Mouse (Mus musculus) liver, adult 2 months (tissue): Measurements from ENCODE around the gene Rmnd5b. TPM values are rescaled to one million over a fixed set of nuclear protein-coding genes. Genes with fewer than 3 reads are reported as not detected.
A peak's percentile ranks its signal among the peaks of the same experiment; 100 is the strongest.

Experiments used
- DNase-seq: peaks from one replicate; pipeline ENCODE4 v3.0.0-alpha.2; 2011; ENCODE audit warnings: low read depth, low spot score; ENCODE audit errors: extremely low read depth
- H3K27ac ChIP-seq: fragments of 200-500 bp; replicated peaks from 2 replicates; pipeline ENCODE4 v1.5.1; 2012; ENCODE audit warnings: low read depth, mild to moderate bottlenecking, control low read depth, inconsistent platforms, low read length; ENCODE audit not compliant: insufficient read depth
- H3K27me3 ChIP-seq: fragments of 200-500 bp; 2 replicates; pipeline ENCODE4 v1.6.1; 2012; ENCODE audit warnings: mild to moderate bottlenecking, moderate library complexity, low read length, inconsistent platforms; ENCODE audit not compliant: control insufficient read depth, insufficient read depth
- H3K36me3 ChIP-seq: fragments of 200-500 bp; 2 replicates; pipeline ENCODE4 v1.6.1; 2012; ENCODE audit warnings: low read length, inconsistent platforms; ENCODE audit not compliant: control insufficient read depth, insufficient read depth
- H3K4me1 ChIP-seq: fragments of 200-500 bp; 2 replicates; pipeline ENCODE4 v1.6.1; 2011; ENCODE audit warnings: low read length; ENCODE audit not compliant: control insufficient read depth, insufficient read depth
- H3K4me3 ChIP-seq: fragments of 200-500 bp; 2 replicates; pipeline ENCODE4 v1.5.1; 2011; ENCODE audit warnings: low read depth, mild to moderate bottlenecking, control low read depth, low read length, moderate library complexity; ENCODE audit not compliant: insufficient read depth
- H3K79me2 ChIP-seq: fragments of 200-500 bp; 2 replicates; pipeline ENCODE4 v1.6.1; 2012; ENCODE audit warnings: inconsistent platforms, mild to moderate bottlenecking, low read length, moderate library complexity; ENCODE audit not compliant: control insufficient read depth, insufficient read depth
- H3K9ac ChIP-seq: fragments of 200-500 bp; 2 replicates; pipeline ENCODE4 v1.6.1; 2012; ENCODE audit warnings: low read depth, mild to moderate bottlenecking, control low read depth, inconsistent platforms, low read length
- CTCF ChIP-seq: fragments of 200-500 bp; IDR thresholded peaks from 2 replicates; pipeline ENCODE4 v1.5.1; 2011; ENCODE audit warnings: low read depth, low read length, control low read depth
- POLR2A ChIP-seq: fragments of 200-500 bp; IDR thresholded peaks from 2 replicates; pipeline ENCODE4 v1.6.1; 2011; ENCODE audit warnings: low read length, control low read depth; ENCODE audit not compliant: insufficient read depth; ENCODE audit errors: extremely low read depth
- WGBS: fragments of 180-500 bp; shearing (Covaris S2); methylation state at CpG from one replicate; pipeline ENCODE4 v1.1.7; 2018; 5-methylcytosine and 5-hydroxymethylcytosine counted together
- polyA plus RNA-seq: library from polyadenylated mRNA; depleted of rRNA; stranded (reverse); fragments of >200 nt; gene quantifications from 2 replicates; pipeline ENCODE4 v1.2.3, GENCODE M21; 2012
- total RNA-seq: library from RNA; depleted of rRNA; stranded (reverse); fragments of >200 nt; gene quantifications from 2 replicates; pipeline ENCODE4 v1.2.3, GENCODE M21; 2014

Gene Rmnd5b
- total and polyA plus RNA-seq, 2 experiments, result 8.9 to 44.9 TPM

- Histone ChIP-seq H3K9ac (no peak overlapping the region), H3K79me2 (peaks cover 8% of the 10 kb centered on the region; the same call in 1 of the 2 replicates), H3K36me3 (peaks cover 13% of the 10 kb centered on the region), H3K4me3 (no peak overlapping the region), H3K27me3 (no peaks in the 10 kb centered on the region), H3K27ac (no peak overlapping the region), H3K4me1 (peaks cover 2% of the 10 kb centered on the region; the same call in 1 of the 2 replicates)
- TF ChIP-seq POLR2A (no peak), CTCF (no peak)
- no peak for DNase-seq
- WGBS, result 86% methylated on average over 5 of the region's 5 CpGs
These were observed 10.4 kb downstream of the Rmnd5b start for GRCm38 (mm10) chr11:51625187-51625820.

DNA sequence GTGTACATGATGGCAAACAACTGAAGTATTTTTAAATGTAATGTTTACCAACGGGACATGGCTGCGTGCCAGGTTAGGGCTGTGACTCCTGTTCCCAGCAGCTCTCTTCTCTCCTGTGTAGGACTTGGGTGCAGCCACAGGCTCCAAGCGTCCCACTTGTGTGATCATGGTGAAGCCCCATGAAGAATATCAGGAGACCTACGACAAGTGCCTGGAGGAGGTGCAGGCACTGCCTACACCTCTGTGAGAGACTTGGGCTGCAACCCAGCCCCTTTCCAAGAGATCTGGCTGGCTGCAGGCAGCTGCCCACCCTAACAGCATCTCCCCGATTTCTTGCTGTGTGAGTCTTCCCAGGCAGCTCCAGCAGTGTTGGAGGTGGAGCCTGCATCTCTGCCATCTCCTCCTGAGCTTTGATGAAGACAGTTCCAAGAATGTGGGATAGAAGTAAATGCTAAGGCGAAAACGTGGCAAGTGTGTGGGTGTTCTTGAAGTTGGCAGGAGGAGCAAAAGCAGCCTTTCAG, 12.7 kb downstream of the Rmnd5b start:
- Histone ChIP-seq H3K4me3 (no peak overlapping the region), H3K79me2 (peaks cover 10% of the 10 kb centered on the region; the same call in 1 of the 2 replicates), H3K4me1 (peaks cover 4% of the 10 kb centered on the region), H3K9ac (no peak overlapping the region), H3K36me3 (peaks cover 11% of the 10 kb centered on the region), H3K27me3 (no peaks in the 10 kb centered on the region), H3K27ac (no peak overlapping the region)
- DNase-seq, result peak; percentile 51
- 58% methylated on average over 7 of the region's 7 CpGs for WGBS
- TF ChIP-seq CTCF, result no peak
- no peak for TF ChIP-seq POLR2A

- no peak for TF ChIP-seq POLR2A
- no peak for TF ChIP-seq CTCF
- no peak for DNase-seq
- Histone ChIP-seq H3K36me3 (peaks cover 8% of the 10 kb centered on the region), H3K4me1 (peaks cover 4% of the 10 kb centered on the region), H3K79me2 (peaks cover 10% of the 10 kb centered on the region; the same call in 1 of the 2 replicates), H3K27me3 (no peaks in the 10 kb centered on the region), H3K27ac (no peak overlapping the region), H3K9ac (no peak overlapping the region), H3K4me3 (no peak overlapping the region)
- 91% methylated on average over 2 of the region's 2 CpGs for WGBS
These were observed 13.9 kb downstream of the Rmnd5b start for GRCm38 (mm10) chr11:51621776-51622175.

- peak overlapping the region; percentile 21 for H3K27ac ChIP-seq
- H3K4me1 ChIP-seq, result peaks cover 8% of the 10 kb centered on the region
- peak overlapping the region; percentile 82 for H3K9ac ChIP-seq
- H3K4me3 ChIP-seq, result peak overlapping the region; percentile 98
- no peak for DNase-seq
- peaks cover 10% of the 10 kb centered on the region; the same call in 1 of the 2 replicates for H3K79me2 ChIP-seq
- peaks cover 3% of the 10 kb centered on the region; the same call in 1 of the 2 replicates for H3K36me3 ChIP-seq
- no peaks in the 10 kb centered on the region for H3K27me3 ChIP-seq
- under 1% methylated on average over 11 of the region's 11 CpGs for WGBS
- TF ChIP-seq POLR2A (no peak), CTCF (no peak)
These were observed 15.6 kb downstream of the Rmnd5b start for GRCm38 (mm10) chr11:51620084-51620483.

DNA sequence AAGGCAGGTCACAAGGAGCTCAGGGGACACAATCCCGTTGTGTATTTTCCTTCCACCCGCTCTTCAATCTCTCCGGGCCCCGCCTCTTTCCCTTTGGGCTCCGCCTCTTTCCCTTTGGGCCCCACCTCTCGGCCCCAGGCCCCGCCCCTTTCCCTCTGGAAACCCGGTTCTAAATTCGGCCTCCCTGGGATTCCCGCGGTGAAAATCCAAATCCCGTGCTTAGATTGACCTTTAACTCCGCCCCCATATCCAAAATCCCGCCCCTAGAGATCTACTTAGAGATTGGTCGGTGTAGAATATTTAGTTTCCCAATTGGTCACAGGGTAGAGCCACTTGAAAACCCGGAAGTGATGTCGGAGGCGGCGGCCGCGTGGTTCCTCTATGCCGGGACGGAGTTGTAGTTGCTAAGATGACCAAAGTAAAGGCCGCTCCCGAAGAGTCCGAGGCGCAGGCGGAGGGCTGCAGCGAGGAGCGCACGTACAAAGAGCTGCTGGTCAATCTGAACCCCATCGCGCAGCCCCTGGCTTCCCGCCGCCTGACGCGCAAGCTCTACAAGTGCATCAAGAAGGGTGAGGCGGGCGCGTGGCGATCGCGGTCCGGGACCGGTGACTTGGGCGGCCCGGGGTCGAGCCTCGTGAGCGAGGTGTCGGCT, 16.2 kb downstream of the Rmnd5b start, which contains the start of gene Nhp2:
Gene Nhp2, plus strand, starts transcription at position 327 of the 652 bp plus-strand sequence.
- Histone ChIP-seq H3K79me2 (peaks cover 10% of the 10 kb centered on the region; the same call in 1 of the 2 replicates), H3K4me1 (peaks cover 9% of the 10 kb centered on the region), H3K27me3 (no peaks in the 10 kb centered on the region), H3K9ac (peak within 1 kb of the TSS; percentile 82), H3K27ac (peak within 1 kb of the TSS; percentile 69), H3K4me3 (peak within 1 kb of the TSS; percentile 98), H3K36me3 (peaks cover 3% of the 10 kb centered on the region; the same call in 1 of the 2 replicates)
- DNase-seq, result peak; percentile 98
- under 1% methylated on average over 51 of the region's 51 CpGs for WGBS
- TF ChIP-seq POLR2A (no peak), CTCF (no peak)
